Mouse (Mus musculus) hindbrain, embryonic 13.5 days (tissue): Measurements from ENCODE around the gene Trit1. TPM values are rescaled to one million over a fixed set of nuclear protein-coding genes. Genes with fewer than 3 reads are reported as not detected.
A peak's percentile ranks its signal among the peaks of the same experiment; 100 is the strongest.

ENCODE experiments used
- ATAC-seq: fragments of 200-750 bp; cut with Nextera tagmentation; 2 replicates; pipeline ENCODE4 v1.8.0; 2017; ENCODE audit warnings: moderate TSS enrichment; ENCODE audit not compliant: low FRiP score
- H3K27ac ChIP-seq: fragments of 300-500 bp; sonication (generic); 2 replicates; pipeline ENCODE4 v1.5.1; 2015; ENCODE audit warnings: inconsistent platforms, mild to moderate bottlenecking, moderate library complexity
- H3K27me3 ChIP-seq: fragments of 300-500 bp; sonication (generic); 2 replicates; pipeline ENCODE4 v1.6.1; 2015; ENCODE audit warnings: mild to moderate bottlenecking, inconsistent platforms
- H3K36me3 ChIP-seq: fragments of 300-500 bp; sonication (generic); 2 replicates; pipeline ENCODE4 v1.6.1; 2015; ENCODE audit warnings: mild to moderate bottlenecking, inconsistent platforms
- H3K4me1 ChIP-seq: fragments of 300-500 bp; sonication (generic); replicated peaks from 2 replicates; pipeline ENCODE4 v1.6.1; 2015; ENCODE audit warnings: inconsistent platforms
- H3K4me2 ChIP-seq: fragments of 300-500 bp; sonication (generic); 2 replicates; pipeline ENCODE4 v1.6.1; 2015; ENCODE audit warnings: inconsistent platforms, mild to moderate bottlenecking, moderate library complexity
- H3K4me3 ChIP-seq: fragments of 300-500 bp; sonication (generic); 2 replicates; pipeline ENCODE4 v1.5.1; 2015; ENCODE audit warnings: mild to moderate bottlenecking, inconsistent platforms
- H3K9ac ChIP-seq: fragments of 300-500 bp; sonication (generic); 2 replicates; pipeline ENCODE4 v1.6.1; 2015; ENCODE audit warnings: mild to moderate bottlenecking, inconsistent platforms
- H3K9me3 ChIP-seq: fragments of 300-500 bp; sonication (generic); 2 replicates; pipeline ENCODE4 v1.6.1; 2016; ENCODE audit warnings: inconsistent platforms
- WGBS: fragments of 180-500 bp; shearing (Covaris S2); methylation state at CpG from one replicate; pipeline ENCODE4 v1.1.7; 2015; 5-methylcytosine and 5-hydroxymethylcytosine counted together
- polyA plus RNA-seq: library from polyadenylated mRNA; unstranded; fragments of >200 nt; fragmentation: Nextera tagmentation; extraction: Ambion mirVana; gene quantifications from 2 replicates; pipeline ENCODE4 v1.2.1, GENCODE M21; 2015

Trit1 gene
- polyA plus RNA-seq, 1 experiment from 2014 or later: 27.1 TPM

DNA sequence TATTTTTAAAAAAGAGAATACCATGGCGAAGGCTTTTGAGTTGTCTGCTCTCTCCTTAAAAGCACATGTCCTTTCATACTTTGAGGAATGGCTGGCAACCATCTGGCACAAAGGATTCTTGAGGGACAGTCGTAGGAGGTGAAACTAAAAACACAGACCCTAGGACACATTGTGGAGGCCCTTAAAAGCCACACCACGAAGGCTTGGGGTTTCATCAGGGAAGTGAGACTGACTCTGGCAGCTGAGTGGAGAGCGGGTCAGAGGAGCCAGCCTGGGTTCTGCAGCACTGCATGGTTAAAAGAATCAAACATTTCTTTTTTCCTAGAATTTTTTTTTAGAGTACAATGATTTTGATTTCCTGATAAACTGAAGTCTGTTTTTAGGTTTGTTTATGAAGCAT, 10.2 kb downstream of the Trit1 start:
- 76% methylated on average over 4 of the region's 4 CpGs for WGBS
- Histone ChIP-seq H3K27ac (no peak overlapping the region), H3K4me1 (peaks cover 16% of the 10 kb centered on the region), H3K9me3 (no peaks in the 10 kb centered on the region), H3K36me3 (peaks cover 23% of the 10 kb centered on the region), H3K4me3 (no peak overlapping the region), H3K4me2 (no peak overlapping the region), H3K9ac (no peak overlapping the region), H3K27me3 (no peaks in the 10 kb centered on the region)
- ATAC-seq: no peak

DNA sequence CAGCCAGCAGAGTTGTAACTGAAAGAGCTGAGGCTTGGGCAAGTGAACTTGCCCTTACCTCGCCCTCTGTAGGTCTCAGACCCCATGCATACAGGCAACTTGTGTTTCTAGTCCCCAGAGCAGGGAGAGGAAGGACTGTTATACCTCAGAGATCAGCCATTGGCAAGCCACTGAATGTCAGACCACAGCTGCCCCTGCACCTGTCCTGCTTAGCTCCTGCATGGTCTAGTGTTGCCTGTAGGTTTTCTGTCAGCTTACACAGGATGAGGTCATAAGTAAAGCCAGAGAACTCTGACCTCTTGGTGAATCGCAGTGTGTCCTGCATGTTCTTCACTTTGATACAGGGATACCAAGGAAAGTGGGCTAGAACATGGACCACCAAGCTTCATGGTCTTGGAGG, 18.4 kb downstream of the Trit1 start:
- Histone ChIP-seq H3K27me3 (no peaks in the 10 kb centered on the region), H3K9ac (no peak overlapping the region), H3K27ac (no peak overlapping the region), H3K36me3 (peaks cover 45% of the 10 kb centered on the region), H3K4me1 (peaks cover 6% of the 10 kb centered on the region; the same call in 1 of the 2 replicates), H3K4me2 (no peak overlapping the region), H3K9me3 (no peaks in the 10 kb centered on the region), H3K4me3 (no peak overlapping the region)
- 91% methylated on average over 2 of the region's 2 CpGs for WGBS
- ATAC-seq: no peak

DNA sequence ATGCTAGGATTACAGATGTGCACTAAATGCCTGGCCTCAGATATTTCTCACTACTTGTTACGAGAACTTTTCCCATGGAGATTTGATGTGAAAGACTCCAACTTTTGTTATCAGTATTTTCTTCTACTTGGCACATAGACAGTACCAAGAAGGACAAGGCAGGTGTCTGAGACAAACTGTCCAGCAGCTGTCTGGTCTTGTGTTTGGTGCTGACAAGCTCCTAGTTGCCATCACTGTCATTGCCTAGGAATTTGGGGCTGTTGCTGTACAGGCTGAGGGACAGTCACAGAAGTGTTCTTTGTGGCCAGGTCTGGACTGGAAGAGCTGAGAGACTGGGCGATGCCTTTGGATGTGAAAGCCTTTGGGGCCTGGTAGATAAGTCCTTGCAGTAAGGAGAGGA, 19.2 kb downstream of the Trit1 start:
- ATAC-seq: no peak
- H3K4me1 ChIP-seq: peaks cover 6% of the 10 kb centered on the region; the same call in 1 of the 2 replicates
- H3K9me3 ChIP-seq: no peaks in the 10 kb centered on the region
- H3K4me2 ChIP-seq: no peak overlapping the region
- H3K27ac ChIP-seq: no peak overlapping the region
- H3K9ac ChIP-seq: no peak overlapping the region
- peaks cover 53% of the 10 kb centered on the region for H3K36me3 ChIP-seq
- WGBS: 93% methylated on average over 2 of the region's 2 CpGs
- H3K4me3 ChIP-seq: no peak overlapping the region
- no peaks in the 10 kb centered on the region for H3K27me3 ChIP-seq

DNA sequence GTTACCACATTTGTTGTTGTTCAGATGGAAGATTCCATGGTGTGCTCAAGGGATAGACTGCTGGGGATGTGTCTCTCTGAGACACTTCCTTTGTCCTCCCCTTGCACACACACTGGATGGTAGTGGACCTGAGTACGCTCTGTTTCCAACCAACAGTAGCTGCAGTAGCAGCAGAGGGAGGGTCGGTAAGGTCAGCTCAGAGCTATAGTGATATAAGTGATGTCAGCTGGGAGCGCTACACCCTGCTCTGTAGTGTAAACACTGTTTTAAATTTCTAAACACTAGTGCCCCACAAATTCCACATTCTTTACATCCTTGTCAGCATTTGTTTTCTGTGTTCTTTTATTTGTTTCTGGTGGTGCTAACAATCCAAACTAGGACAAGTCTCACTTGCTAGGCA, 20.3 kb downstream of the Trit1 start:
- no peak overlapping the region for H3K4me3 ChIP-seq

DNA sequence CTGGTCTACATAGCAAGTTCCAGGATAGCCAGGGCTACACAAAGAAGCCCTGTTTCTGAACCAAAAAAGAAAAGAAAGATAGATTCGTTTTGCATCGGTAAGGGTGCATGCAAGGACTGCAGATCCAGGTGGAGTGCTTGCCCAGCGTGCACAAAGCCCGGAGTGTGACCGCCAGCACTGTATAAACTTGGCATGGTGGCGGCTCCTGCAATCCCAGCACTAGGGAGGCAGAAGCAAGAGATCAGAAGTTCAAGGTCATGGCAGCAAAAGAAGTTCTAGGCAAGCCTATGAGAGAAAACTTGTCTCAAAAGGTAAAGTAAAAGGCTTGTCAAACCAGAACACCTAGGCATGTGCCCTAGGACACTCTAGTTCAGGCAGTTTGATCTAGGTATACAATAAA, 24.7 kb downstream of the Trit1 start:
- no peaks in the 10 kb centered on the region for H3K9me3 ChIP-seq
- H3K27me3 ChIP-seq: no peaks in the 10 kb centered on the region
- peaks cover 55% of the 10 kb centered on the region for H3K36me3 ChIP-seq
- no peak overlapping the region for H3K4me2 ChIP-seq
- no peak for ATAC-seq
- H3K27ac ChIP-seq: no peak overlapping the region
- no peak overlapping the region for H3K4me3 ChIP-seq
- WGBS: 94% methylated on average over 6 of the region's 6 CpGs
- H3K4me1 ChIP-seq: peaks cover 11% of the 10 kb centered on the region; the same call in 1 of the 2 replicates
- no peak overlapping the region for H3K9ac ChIP-seq

More for the DNA sequence above, 20.3 kb downstream of the Trit1 start:
- ATAC-seq: no peak
- no peak overlapping the region for H3K4me2 ChIP-seq
- no peaks in the 10 kb centered on the region for H3K27me3 ChIP-seq
- H3K4me1 ChIP-seq: peaks cover 6% of the 10 kb centered on the region; the same call in 1 of the 2 replicates
- H3K36me3 ChIP-seq: peaks cover 46% of the 10 kb centered on the region
- 69% methylated on average over 3 of the region's 3 CpGs for WGBS
- H3K27ac ChIP-seq: no peak overlapping the region
- H3K9ac ChIP-seq: no peak overlapping the region
- H3K9me3 ChIP-seq: no peaks in the 10 kb centered on the region

DNA sequence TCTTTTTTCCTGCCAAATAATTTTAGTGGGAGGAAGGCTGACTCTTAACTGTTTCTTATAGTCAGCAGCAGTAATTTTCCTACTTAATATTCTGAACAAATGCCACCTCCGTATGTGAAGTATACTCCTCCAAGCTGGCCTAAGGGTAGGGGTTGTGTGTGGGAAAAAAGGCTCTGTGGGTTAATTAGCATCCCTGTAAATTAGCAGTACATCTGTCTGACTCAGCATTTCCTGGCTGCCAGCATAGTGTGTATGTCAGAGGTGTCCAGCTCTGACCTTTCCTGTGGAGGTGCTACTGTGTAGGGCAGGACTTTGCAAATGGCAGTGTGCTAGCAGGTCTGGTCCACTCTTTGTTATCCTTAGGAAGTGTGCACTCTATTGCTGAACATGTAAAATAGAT, 27.5 kb downstream of the Trit1 start:
- no peak overlapping the region for H3K4me3 ChIP-seq
- H3K27ac ChIP-seq: no peak overlapping the region; the same call in 1 of the 2 replicates
- peaks cover 5% of the 10 kb centered on the region; the same call in 1 of the 2 replicates for H3K4me1 ChIP-seq
- H3K27me3 ChIP-seq: no peaks in the 10 kb centered on the region
- H3K36me3 ChIP-seq: peaks cover 75% of the 10 kb centered on the region
- H3K4me2 ChIP-seq: no peak overlapping the region
- ATAC-seq: no peak
- WGBS: 48% methylated on average over 1 of the region's 1 CpGs
- H3K9me3 ChIP-seq: no peaks in the 10 kb centered on the region
- H3K9ac ChIP-seq: no peak overlapping the region

DNA sequence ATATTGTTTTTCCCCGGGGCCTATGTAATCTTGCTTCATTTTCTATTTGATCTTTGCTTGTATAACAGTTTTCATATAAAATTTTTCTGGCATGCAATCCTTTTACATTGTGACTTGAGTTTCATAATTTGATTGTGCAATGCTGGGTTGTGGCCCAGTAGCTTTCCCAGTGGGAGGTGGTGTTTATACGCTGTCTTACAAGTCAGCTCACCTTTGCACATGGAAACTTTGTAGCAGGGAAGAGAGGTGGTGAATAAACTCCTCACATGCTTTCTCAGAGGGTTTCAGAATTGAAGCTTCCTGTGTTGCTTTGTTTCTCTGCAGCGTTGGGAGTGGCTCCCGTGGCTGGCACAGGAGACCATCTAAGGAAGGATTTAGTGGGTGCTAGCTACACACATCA, 28.4 kb downstream of the Trit1 start:
- Histone ChIP-seq H3K36me3 (peaks cover 76% of the 10 kb centered on the region), H3K27ac (no peak overlapping the region), H3K9ac (no peak overlapping the region), H3K4me2 (no peak overlapping the region), H3K4me3 (no peak overlapping the region), H3K27me3 (no peaks in the 10 kb centered on the region), H3K9me3 (no peaks in the 10 kb centered on the region), H3K4me1 (peaks cover 13% of the 10 kb centered on the region)
- 88% methylated on average over 4 of the region's 4 CpGs for WGBS
- no peak for ATAC-seq

DNA sequence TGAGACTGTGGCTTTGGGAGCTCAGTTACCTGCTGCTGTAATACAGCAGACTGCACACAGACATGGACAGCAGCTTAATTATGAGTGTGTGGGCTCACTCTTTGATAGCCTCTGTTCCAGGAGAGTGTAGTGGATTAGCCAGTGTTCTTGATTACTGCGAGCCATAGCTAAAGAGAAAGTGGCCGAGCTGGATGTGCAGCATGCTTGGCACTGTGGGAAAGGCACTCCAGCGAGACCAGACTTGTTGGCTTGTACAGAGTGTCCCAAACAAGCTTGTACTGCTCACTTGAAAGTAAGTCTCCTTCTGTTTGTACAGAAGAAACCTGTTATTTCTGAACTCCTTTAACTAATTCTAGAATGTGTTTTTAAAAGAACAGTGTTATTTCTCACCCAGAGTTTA, 29.9 kb downstream of the Trit1 start:
- Histone ChIP-seq H3K4me3 (no peak overlapping the region), H3K4me2 (no peak overlapping the region), H3K9ac (no peak overlapping the region), H3K27me3 (no peaks in the 10 kb centered on the region), H3K36me3 (peaks cover 70% of the 10 kb centered on the region), H3K9me3 (no peaks in the 10 kb centered on the region), H3K27ac (no peak overlapping the region), H3K4me1 (peaks cover 27% of the 10 kb centered on the region)
- no peak for ATAC-seq
- 86% methylated on average over 3 of the region's 3 CpGs for WGBS

- no peak overlapping the region for H3K4me2 ChIP-seq
- no peaks in the 10 kb centered on the region for H3K27me3 ChIP-seq
- H3K36me3 ChIP-seq: peaks cover 84% of the 10 kb centered on the region
- peak overlapping the region; percentile 66 for H3K27ac ChIP-seq
- peaks cover 43% of the 10 kb centered on the region for H3K4me1 ChIP-seq
- no peak overlapping the region for H3K9ac ChIP-seq
- WGBS: 44% methylated on average over 5 of the region's 5 CpGs
- no peak overlapping the region for H3K4me3 ChIP-seq
- peak; percentile 91 for ATAC-seq
- H3K9me3 ChIP-seq: no peaks in the 10 kb centered on the region
Measured at GRCm38 (mm10) chr4:123050681-123051211, 34.3 kb downstream of the Trit1 start.

DNA sequence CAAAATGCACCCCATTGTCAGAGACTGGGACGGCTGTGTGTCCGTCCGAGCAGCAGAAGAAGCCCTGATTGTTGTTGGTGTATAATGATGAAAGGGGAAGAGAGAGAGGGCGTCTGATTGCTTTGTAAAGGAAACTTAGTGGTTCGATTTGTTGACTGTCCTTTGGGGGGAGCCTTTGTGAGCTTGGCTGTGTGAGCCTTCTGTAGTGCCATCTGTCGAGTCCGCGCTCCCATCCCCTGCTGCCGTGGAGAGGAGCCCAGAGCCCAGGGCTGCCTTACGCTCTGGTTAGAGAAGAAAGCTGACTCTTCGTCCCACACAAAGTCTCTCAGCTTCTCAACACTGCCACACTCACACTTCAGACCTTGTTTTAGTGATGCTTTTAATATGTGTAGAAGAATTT, 36.8 kb downstream of the Trit1 start:
- no peak overlapping the region for H3K9ac ChIP-seq
- H3K9me3 ChIP-seq: no peaks in the 10 kb centered on the region
- no peaks in the 10 kb centered on the region for H3K27me3 ChIP-seq
- 34% methylated on average over 11 of the region's 11 CpGs for WGBS
- ATAC-seq: no peak
- H3K36me3 ChIP-seq: peaks cover 78% of the 10 kb centered on the region
- no peak overlapping the region for H3K4me2 ChIP-seq
- peaks cover 43% of the 10 kb centered on the region for H3K4me1 ChIP-seq
- H3K27ac ChIP-seq: peak overlapping the region; percentile 69
- no peak overlapping the region for H3K4me3 ChIP-seq

DNA sequence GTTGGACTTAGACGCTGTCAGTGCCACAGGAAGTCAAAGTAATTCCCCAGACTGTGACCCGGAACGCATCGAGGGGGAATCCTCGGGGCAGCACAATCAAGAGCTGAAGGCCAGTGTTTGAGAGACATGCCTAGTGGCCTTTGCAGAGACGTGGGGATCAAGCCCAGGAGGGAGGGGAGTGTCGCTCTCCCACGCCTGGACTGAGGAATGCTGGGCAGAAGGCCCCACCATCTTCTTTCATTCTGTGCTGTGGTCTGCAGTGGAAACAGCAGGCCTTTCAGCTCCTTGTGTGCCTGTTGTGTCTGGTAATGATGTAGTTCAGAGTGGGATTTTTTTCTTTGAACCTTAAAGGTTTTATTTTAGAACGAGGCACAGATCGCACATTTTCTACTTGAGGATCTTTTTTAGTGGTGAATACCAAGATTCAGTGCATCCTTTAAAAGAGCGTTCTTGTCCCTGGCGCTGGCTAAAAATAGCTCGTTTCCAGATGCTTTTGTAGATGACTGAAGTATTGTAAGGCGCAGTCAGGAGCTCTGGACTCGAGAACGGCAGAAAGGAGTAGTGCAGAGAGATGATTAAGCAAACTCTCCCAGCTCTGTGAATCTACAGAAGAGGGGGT, 37.9 kb downstream of the Trit1 start:
- ATAC-seq: no peak
- Histone ChIP-seq H3K9ac (no peak overlapping the region), H3K4me1 (peaks cover 41% of the 10 kb centered on the region), H3K4me3 (no peak overlapping the region), H3K9me3 (no peaks in the 10 kb centered on the region), H3K4me2 (no peak overlapping the region), H3K36me3 (peaks cover 70% of the 10 kb centered on the region), H3K27ac (peak overlapping the region; percentile 23; the same call in 1 of the 2 replicates), H3K27me3 (no peaks in the 10 kb centered on the region)
- WGBS: 74% methylated on average over 16 of the region's 16 CpGs

- Histone ChIP-seq H3K9ac (no peak overlapping the region), H3K27me3 (no peaks in the 10 kb centered on the region), H3K9me3 (no peaks in the 10 kb centered on the region), H3K4me1 (peaks cover 24% of the 10 kb centered on the region), H3K27ac (no peak overlapping the region), H3K4me2 (no peak overlapping the region), H3K4me3 (no peak overlapping the region), H3K36me3 (peaks cover 57% of the 10 kb centered on the region)
- ATAC-seq: no peak
- 92% methylated on average over 3 of the region's 3 CpGs for WGBS
Measured at GRCm38 (mm10) chr4:123056560-123057109, 40.2 kb downstream of the Trit1 start.

DNA sequence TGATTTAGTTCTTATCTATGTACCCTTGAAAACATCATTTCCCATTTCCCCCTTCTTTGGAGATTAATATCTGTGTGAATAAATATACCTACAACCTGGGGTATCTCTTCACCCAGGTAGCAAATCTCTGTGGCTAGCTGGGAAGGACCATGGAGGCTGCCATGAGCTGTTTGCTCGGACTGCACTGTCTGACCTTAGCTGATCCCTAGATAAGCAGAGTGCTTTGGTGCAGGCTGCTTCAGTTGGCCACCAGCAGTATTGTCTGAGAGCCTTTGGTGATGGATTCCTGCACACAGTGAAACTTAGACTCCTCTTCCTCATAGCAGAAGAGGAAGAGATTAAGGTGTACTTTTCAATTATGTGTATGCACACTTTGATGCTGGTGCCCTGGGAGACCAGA, 41.6 kb downstream of the Trit1 start:
- Histone ChIP-seq H3K4me1 (peaks cover 18% of the 10 kb centered on the region), H3K4me3 (no peak overlapping the region), H3K36me3 (peaks cover 44% of the 10 kb centered on the region), H3K27me3 (no peaks in the 10 kb centered on the region), H3K9me3 (no peaks in the 10 kb centered on the region), H3K4me2 (no peak overlapping the region), H3K27ac (no peak overlapping the region), H3K9ac (no peak overlapping the region)
- ATAC-seq: no peak
- WGBS: 67% methylated on average over 1 of the region's 1 CpGs
